In the genomic region with DNA sequence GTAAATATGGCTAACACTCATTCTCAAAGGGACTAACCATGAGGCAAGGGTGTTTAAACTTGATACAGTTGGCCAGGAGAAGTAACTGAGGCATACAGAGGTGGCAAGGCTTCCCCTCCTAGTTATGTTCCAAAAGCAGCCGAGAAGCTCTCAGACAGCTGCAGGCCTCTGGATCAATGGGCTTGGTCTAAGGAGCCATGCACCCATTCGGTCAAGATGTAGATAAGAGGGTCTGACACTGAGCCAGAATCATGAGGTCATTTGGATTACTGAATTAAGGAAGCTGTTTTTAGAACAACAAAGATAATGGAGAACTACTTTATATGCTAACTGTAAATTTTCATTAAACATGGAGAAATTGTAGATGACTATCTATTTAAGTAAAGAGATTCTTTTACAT, we compare ENCODE assay signal across 27 mouse cellular contexts. TPM values are rescaled to one million over a fixed set of nuclear protein-coding genes. Genes with fewer than 3 reads are reported as not detected.
DNase-seq lines count a peak whose midpoint lies in the region; ATAC-seq and TF ChIP-seq lines count a peak whose summit lies in the region.
"Had no signal": no experiment of that assay in that cellular context is flagged by ENCODE, and none has a peak within 500 bp of the region (broad histone marks: within the 10 kb centered on the region; RNA-seq: fewer than 3 reads in every experiment).

No protein-coding gene starts in this region.

- H3K27me3 ChIP-seq in heart, embryonic 11.5 days (ENCODE audit: control insufficient read depth, insufficient read depth, low read length), result peaks cover 12% of the 10 kb centered on the region
- H3K27me3 ChIP-seq in heart, embryonic 10.5 days (ENCODE audit: insufficient read depth, poor library complexity, severe bottlenecking), result peaks cover 16% of the 10 kb centered on the region
- H3K27me3 ChIP-seq in MEL (ENCODE audit: control insufficient read depth in 1 of 2, insufficient read depth in 2 of 2, low read length in 2 of 2), result no peaks in the 10 kb centered on the region
- H3K27me3 ChIP-seq: Patski had no signal

- peak; percentile 10 to 40 for DNase-seq in heart, adult 18-20 months
- peak; percentile 19 for DNase-seq in heart, postnatal 4 days
- no peak for DNase-seq in heart, embryonic 10.5 days (ENCODE audit: low spot score)
- peak; percentile 9 for DNase-seq in 416B (ENCODE audit: low read depth)
- peak; percentile 54 for DNase-seq in MEL (ENCODE audit: low read depth, low spot score)
- DNase-seq in right cerebral cortex, postnatal 10 days (ENCODE audit: low spot score in 2 of 2), result no peak
- DNase-seq: adrenal gland, adult 8-10 months; adrenal gland, postnatal 14 days; adrenal gland, postnatal 36 days; B cell, adult 2 months; cerebellum, adult 11-12 months; cerebellum, adult 2 months; cerebellum, adult 9-10 months; cerebellum, postnatal 10 days; cerebellum, postnatal 25 days had no signal

- no peak for TF ChIP-seq RAD21 in MEL (IDR thresholded peaks at IDR 0.05; ENCODE audit: low read depth, low read length)

- ATAC-seq in heart, embryonic 11.5 days (replicated peaks; ENCODE audit: insufficient number of reproducible peaks, low FRiP score, low TSS enrichment), result no peak
- ATAC-seq in erythroid progenitor cell, adult 5-6 weeks (replicated peaks; ENCODE audit: low FRiP score, poor library complexity, severe bottlenecking), result no peak
- ATAC-seq: activated CD4-positive, CD25-positive, alpha-beta regulatory T cell, adult 4 months; CD4-positive, CD25-positive, alpha-beta regulatory T cell, adult 4 months; forebrain, embryonic 14.5 days; forebrain, embryonic 16.5 days; Patski had no signal

- no peak overlapping the region for H3K9ac ChIP-seq in heart, embryonic 11.5 days (ENCODE audit: low read depth, low read length)
- no peak overlapping the region for H3K9ac ChIP-seq in MEL (ENCODE audit: control insufficient read depth, low read depth, low read length, poor library complexity, severe bottlenecking)
- H3K9ac ChIP-seq: embryonic facial prominence, embryonic 12.5 days; forebrain, embryonic 12.5 days had no signal

- TF ChIP-seq POLR2A in MEL (IDR thresholded peaks at IDR 0.05; ENCODE audit: control insufficient read depth in 1 of 2, insufficient read depth in 1 of 2, low read depth in 1 of 2, low read length in 2 of 2, poor library complexity in 1 of 2), result no peak

- TF ChIP-seq EP300 in MEL (IDR thresholded peaks at IDR 0.05; ENCODE audit: low read depth in 1 of 2, low read length in 2 of 2), result no peak

- no peak overlapping the region for H3K4me2 ChIP-seq in heart, embryonic 11.5 days
- H3K4me2 ChIP-seq: embryonic facial prominence, embryonic 12.5 days; forebrain, embryonic 12.5 days had no signal

- H3K79me2 ChIP-seq in MEL (ENCODE audit: control insufficient read depth, insufficient read depth, low read length, poor library complexity), result no peaks in the 10 kb centered on the region

- no peaks in the 10 kb centered on the region for H3K36me3 ChIP-seq in heart, embryonic 11.5 days (ENCODE audit: control insufficient read depth, insufficient read depth, low read length)
- no peaks in the 10 kb centered on the region for H3K36me3 ChIP-seq in heart, embryonic 10.5 days
- peaks cover 0 to 5% of the 10 kb centered on the region in 2 experiments; a peak in 1 of 4 replicates for H3K36me3 ChIP-seq in MEL (ENCODE audit: control insufficient read depth in 1 of 2, insufficient read depth in 2 of 2, low read length in 2 of 2)
- H3K36me3 ChIP-seq: embryonic facial prominence, embryonic 10.5 days; embryonic facial prominence, embryonic 12.5 days; forebrain, embryonic 10.5 days; forebrain, embryonic 12.5 days; G1E had no signal

- no peaks in the 10 kb centered on the region for H3K9me3 ChIP-seq in heart, embryonic 11.5 days (replicated peaks; ENCODE audit: control insufficient read depth, low read length)
- H3K9me3 ChIP-seq in heart, embryonic 10.5 days, result no peaks in the 10 kb centered on the region
- no peaks in the 10 kb centered on the region for H3K9me3 ChIP-seq in MEL (replicated peaks; ENCODE audit: insufficient read depth, low read length)
- H3K9me3 ChIP-seq: embryonic facial prominence, embryonic 10.5 days; embryonic facial prominence, embryonic 12.5 days; forebrain, embryonic 10.5 days; forebrain, embryonic 12.5 days; G1E had no signal

- H3K4me1 ChIP-seq in heart, embryonic 11.5 days (ENCODE audit: control insufficient read depth, insufficient read depth, low read length), result peaks cover 9% of the 10 kb centered on the region; the same call in 1 of the 2 replicates
- peaks cover 23% of the 10 kb centered on the region for H3K4me1 ChIP-seq in heart, embryonic 10.5 days
- peaks cover 4 to 10% of the 10 kb centered on the region in 2 experiments for H3K4me1 ChIP-seq in MEL (ENCODE audit: control insufficient read depth in 1 of 2, insufficient read depth in 2 of 2, low read length in 2 of 2)

- WGBS in heart, embryonic 11.5 days (ENCODE audit: insufficient replicate concordance), result 42% methylated on average over 2 of the region's 2 CpGs
- WGBS in heart, embryonic 10.5 days, result 43% methylated on average over 2 of the region's 2 CpGs

- H3K4me3 ChIP-seq in heart, embryonic 11.5 days (ENCODE audit: low read depth, low read length), result no peak overlapping the region
- H3K4me3 ChIP-seq in heart, embryonic 10.5 days, result no peak overlapping the region
- no peak overlapping the region for H3K4me3 ChIP-seq in MEL (ENCODE audit: control insufficient read depth in 1 of 2, insufficient read depth in 1 of 2, low read depth in 2 of 2, low read length in 2 of 2)
- H3K4me3 ChIP-seq: embryonic facial prominence, embryonic 10.5 days; embryonic facial prominence, embryonic 12.5 days; forebrain, embryonic 10.5 days; forebrain, embryonic 12.5 days had no signal

- no peak for TF ChIP-seq CTCF in MEL (IDR thresholded peaks at IDR 0.05 in 2 of 3, conservative IDR thresholded peaks at IDR 0.05 in 1 of 3; ENCODE audit: control insufficient read depth in 1 of 3, insufficient read depth in 1 of 3, low read depth in 2 of 3, low read length in 3 of 3, poor library complexity in 1 of 3, severe bottlenecking in 1 of 3)

- no peak overlapping the region for H3K27ac ChIP-seq in heart, embryonic 11.5 days (ENCODE audit: low read depth, low read length)
- no peak overlapping the region for H3K27ac ChIP-seq in heart, embryonic 10.5 days
- no peak overlapping the region for H3K27ac ChIP-seq in MEL (ENCODE audit: control insufficient read depth, low read depth, low read length)
- H3K27ac ChIP-seq: embryonic facial prominence, embryonic 10.5 days; embryonic facial prominence, embryonic 12.5 days; forebrain, embryonic 10.5 days; forebrain, embryonic 12.5 days had no signal

TF ChIP-seq in MEL, 35 proteins besides CTCF, POLR2A, EP300 and RAD21:
- TF ChIP-seq GATA1 (IDR thresholded peaks at IDR 0.05; ENCODE audit: low read depth, low read length) (peak; percentile 42), ZKSCAN1 (IDR thresholded peaks at IDR 0.05; ENCODE audit: low read depth, low read length) (no peak), ETS1 (IDR thresholded peaks at IDR 0.05; ENCODE audit: low read depth, low read length) (peak; percentile 54), POLR2AphosphoS5 (IDR thresholded peaks at IDR 0.05; ENCODE audit: borderline replicate concordance, low read depth, low read length) (no peak)

RNA-seq across cellular contexts. Expression of a gene that starts 4.2 kb away (rescaled TPM):
- 1 to 10 TPM; 2.2 to 2.6 TPM for total RNA-seq in heart, adult 18-20 months (2021)
- polyA plus RNA-seq in heart, embryonic 11.5 days (2014; fragmentation: Nextera tagmentation; extraction: Ambion mirVana), result 14.6 and 15.4 TPM in 2 replicates
- total RNA-seq in heart, postnatal 4 days (2021), result 10 to 100 TPM in 1 of 2 experiments, 1 to 10 TPM in 1; 9.7 to 11.6 TPM
- 10.5 and 13.3 TPM in 2 replicates for polyA plus RNA-seq in heart, embryonic 10.5 days (2016; fragmentation: Nextera tagmentation; extraction: Ambion mirVana)
- 0.92 and 1.5 TPM in 2 replicates for total RNA-seq in MEL (2012; rRNA removed)
- polyA plus RNA-seq in MEL (2012; ENCODE audit: insufficient read depth in 1 of 2, insufficient read length in 2 of 2, low read depth in 1 of 2, low replicate concordance in 2 of 2, missing spikeins in 1 of 2), result 1 to 10 TPM in 1 of 2 experiments, not detected in 1; 2.3 TPM
- total RNA-seq in erythroid progenitor cell, adult 5-6 weeks (2015; ENCODE audit: low replicate concordance), result not detected in 2 replicates
- total RNA-seq in erythroid progenitor cell, adult 5-6 weeks (2017; ENCODE audit: low replicate concordance), result not detected in 2 replicates
- polyA plus RNA-seq: G1E had no signal

Comparison
In these comparisons a context has a peak if more than half of its experiments do, and no peak if none do; other contexts are left out.
1. DNase-seq: peak in heart, adult 18-20 months (2 of 2), heart, postnatal 4 days (single experiment), 416B (single experiment) and MEL (single experiment); none in heart, embryonic 10.5 days (single experiment) and right cerebral cortex, postnatal 10 days (0 of 2).